Mouse (Mus musculus) ES-Bruce4 (cell line): Measurements from ENCODE around the gene Pnpla2. TPM values are rescaled to one million over a fixed set of nuclear protein-coding genes. Genes with fewer than 3 reads are reported as not detected.
A peak's percentile ranks its signal among the peaks of the same experiment; 100 is the strongest.

Source experiments
- H3K27ac ChIP-seq: 2 replicates; pipeline ENCODE4 v1.5.1; 2012; ENCODE audit warnings: low read length, inconsistent platforms; ENCODE audit not compliant: insufficient read depth
- H3K27me3 ChIP-seq: 2 replicates; pipeline ENCODE4 v1.6.1; 2012; ENCODE audit warnings: mild to moderate bottlenecking, low read length, inconsistent platforms; ENCODE audit not compliant: control insufficient read depth, poor library complexity, insufficient read depth, severe bottlenecking
- H3K36me3 ChIP-seq: 2 replicates; pipeline ENCODE4 v1.6.1; 2012; ENCODE audit warnings: inconsistent platforms, mild to moderate bottlenecking, low read length, moderate library complexity; ENCODE audit not compliant: control insufficient read depth, poor library complexity, insufficient read depth, severe bottlenecking
- H3K4me1 ChIP-seq: one replicate; pipeline ENCODE4 v1.8.1; 2011; ENCODE audit warnings: low read length; ENCODE audit not compliant: control insufficient read depth, insufficient read depth
- H3K4me3 ChIP-seq: 2 replicates; pipeline ENCODE4 v1.5.1; 2011; ENCODE audit warnings: low read depth, mild to moderate bottlenecking, low read length
- H3K9ac ChIP-seq: 2 replicates; pipeline ENCODE4 v1.6.1; 2012; ENCODE audit warnings: low read depth, mild to moderate bottlenecking, inconsistent platforms; ENCODE audit not compliant: poor library complexity, severe bottlenecking
- H3K9me3 ChIP-seq: replicated peaks from 2 replicates; pipeline ENCODE4 v1.6.1; 2012; ENCODE audit warnings: mild to moderate bottlenecking, low read length, inconsistent platforms; ENCODE audit not compliant: control insufficient read depth, poor library complexity, insufficient read depth, severe bottlenecking
- CTCF ChIP-seq: IDR thresholded peaks from one replicate; pipeline ENCODE4 v1.8.1; 2011; ENCODE audit warnings: low read depth, low read length
- EP300 ChIP-seq: IDR thresholded peaks from 2 replicates; pipeline ENCODE4 v1.6.1; 2011; ENCODE audit warnings: low read depth, low read length; ENCODE audit not compliant: insufficient read depth
- POLR2A ChIP-seq: IDR thresholded peaks from one replicate; pipeline ENCODE4 v1.8.1; 2011; ENCODE audit warnings: low read length; ENCODE audit not compliant: insufficient read depth
- polyA plus RNA-seq: library from polyadenylated mRNA; stranded (reverse); fragments of >200 nt; gene quantifications from 2 replicates; pipeline ENCODE4 v1.2.4, GENCODE M21; 2011; ENCODE audit warnings: low read depth; ENCODE audit not compliant: missing spikeins, insufficient read depth, insufficient read length

Gene Pnpla2
- polyA plus RNA-seq, 1 experiment, result 33.3 TPM

DNA sequence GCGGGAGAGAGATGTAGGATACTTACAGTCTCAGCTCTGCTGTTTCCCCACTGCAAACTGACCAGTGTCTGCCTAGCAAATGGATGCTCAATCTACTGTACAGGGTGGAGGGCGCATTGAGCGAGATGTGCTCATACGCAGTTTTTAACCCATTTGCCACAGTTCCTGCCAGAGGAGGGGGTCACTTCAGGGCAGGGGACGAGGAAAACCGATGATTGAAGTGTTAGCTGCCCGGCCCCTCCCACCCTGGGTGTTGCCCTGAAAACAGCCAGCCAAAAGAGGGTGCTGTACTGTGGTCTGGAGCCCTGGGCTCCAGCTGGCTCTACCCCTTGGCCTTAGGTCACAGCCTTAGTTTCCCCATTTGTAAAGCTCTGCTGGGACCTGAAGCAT is 22.0 kb downstream of the Pnpla2 start:
- Histone ChIP-seq H3K9me3 (no peaks in the 10 kb centered on the region), H3K27me3 (no peaks in the 10 kb centered on the region), H3K4me3 (peak overlapping the region; percentile 98; the same call in 1 of the 2 replicates), H3K4me1 (no peaks in the 10 kb centered on the region), H3K27ac (no peak overlapping the region), H3K9ac (no peak overlapping the region), H3K36me3 (0 out of 2 replicates have a peak, but pooled peaks cover 8% of the 10 kb centered on the region)
- TF ChIP-seq CTCF (peak; percentile 13), EP300 (no peak), POLR2A (no peak)

DNA sequence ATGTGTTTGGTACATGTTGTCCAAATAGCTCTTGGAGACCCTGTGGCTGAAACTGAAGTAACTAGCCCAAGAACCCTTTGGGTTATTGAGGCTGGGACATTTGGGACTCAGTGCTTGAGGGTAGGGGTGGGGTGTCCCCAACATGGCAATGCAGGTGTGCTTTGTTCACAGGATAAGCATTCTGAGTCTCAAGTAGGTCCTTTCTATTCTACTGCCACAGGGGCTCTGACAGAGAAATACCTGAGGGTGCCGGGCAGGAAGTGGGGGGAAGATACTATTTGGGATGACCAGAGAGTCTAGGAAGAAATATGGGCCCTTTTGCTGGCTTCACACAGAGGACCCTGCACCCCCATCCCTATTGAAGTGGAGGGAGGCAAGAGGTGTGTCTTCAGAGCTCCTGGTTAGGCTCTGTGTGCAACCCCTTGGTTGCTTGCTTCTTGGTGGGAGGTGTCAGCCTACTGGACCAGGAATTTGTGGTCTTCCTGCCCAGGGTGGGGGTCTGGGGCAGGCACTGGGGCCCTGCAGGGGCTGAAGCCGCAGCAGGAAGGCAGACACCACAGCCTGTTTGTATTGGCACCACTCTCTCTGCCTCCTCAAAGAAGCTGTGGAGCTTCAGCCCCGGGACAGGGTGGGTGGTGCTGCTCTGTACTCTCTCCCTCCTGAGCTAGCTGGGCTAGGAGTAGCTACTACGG is 22.7 kb downstream of the Pnpla2 start:
- H3K4me1 ChIP-seq, result no peaks in the 10 kb centered on the region
- no peaks in the 10 kb centered on the region for H3K9me3 ChIP-seq
- 0 out of 2 replicates have a peak, but pooled peaks cover 1% of the 10 kb centered on the region for H3K36me3 ChIP-seq
- no peak for TF ChIP-seq POLR2A
- no peak for TF ChIP-seq CTCF
- TF ChIP-seq EP300, result no peak
- no peak overlapping the region for H3K9ac ChIP-seq
- H3K4me3 ChIP-seq, result no peak overlapping the region
- H3K27ac ChIP-seq, result no peak overlapping the region
- H3K27me3 ChIP-seq, result no peaks in the 10 kb centered on the region

DNA sequence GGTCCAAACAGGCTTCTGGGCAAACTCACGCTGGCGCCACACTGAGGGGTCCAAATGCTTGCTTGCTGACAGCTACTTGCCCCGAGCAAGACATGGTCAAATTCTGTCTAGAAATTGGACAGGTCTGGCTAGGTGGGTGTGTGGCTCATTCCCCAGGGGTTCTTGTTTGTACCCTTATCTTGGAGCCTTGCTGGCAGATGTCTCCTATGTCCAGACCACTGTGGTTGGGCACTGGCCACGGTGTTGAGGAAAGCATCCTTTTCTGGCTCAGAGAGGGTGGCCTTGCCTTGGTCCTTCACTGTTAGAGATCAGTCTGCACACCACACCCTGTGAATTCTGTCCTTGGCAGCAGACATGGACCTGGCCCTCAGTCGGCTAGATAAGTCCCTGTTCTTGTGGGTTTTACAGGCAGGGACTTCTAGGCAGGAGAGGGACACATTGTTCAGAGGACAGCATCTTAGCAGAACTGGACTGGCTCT is 23.3 kb downstream of the Pnpla2 start:
- Histone ChIP-seq H3K9ac (no peak overlapping the region), H3K9me3 (no peaks in the 10 kb centered on the region), H3K27me3 (no peaks in the 10 kb centered on the region), H3K4me3 (no peak overlapping the region), H3K27ac (no peak overlapping the region), H3K4me1 (peaks cover 2% of the 10 kb centered on the region), H3K36me3 (no peaks in the 10 kb centered on the region)
- no peak for TF ChIP-seq CTCF
- TF ChIP-seq EP300, result no peak
- no peak for TF ChIP-seq POLR2A

DNA sequence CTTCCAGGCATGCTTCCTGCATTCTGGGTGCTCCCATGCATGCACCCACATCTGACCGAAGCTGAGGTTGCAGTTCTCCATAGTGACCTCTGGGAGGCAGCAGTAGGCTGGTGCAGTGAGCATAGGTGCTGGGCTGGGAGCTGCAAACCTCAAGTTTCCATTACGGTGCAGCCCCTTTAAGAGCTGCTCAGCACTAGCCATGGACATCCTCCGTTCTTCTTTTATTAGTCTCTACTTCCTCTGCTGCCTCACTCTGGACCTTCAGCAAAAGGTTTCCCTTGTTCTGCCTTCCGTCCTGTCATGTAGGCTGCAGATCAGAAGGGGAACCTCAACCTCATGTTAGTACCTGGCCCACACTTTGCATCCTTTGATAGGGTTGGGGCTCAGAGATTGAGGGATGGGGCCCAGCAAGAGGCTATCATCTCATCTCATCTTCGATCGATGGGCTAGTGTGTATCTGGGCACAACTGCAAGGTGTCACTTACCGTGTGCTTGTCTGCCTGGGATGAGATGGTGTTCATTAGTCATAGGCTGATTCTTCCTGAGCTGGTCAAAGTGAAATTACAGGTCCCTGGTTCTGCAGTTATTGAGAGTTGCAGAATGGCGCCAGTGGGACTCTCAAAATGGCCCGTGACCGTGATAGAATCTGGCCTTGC is 26.0 kb downstream of the Pnpla2 start:
- Histone ChIP-seq H3K27me3 (no peaks in the 10 kb centered on the region), H3K4me1 (peaks cover 5% of the 10 kb centered on the region)

DNA sequence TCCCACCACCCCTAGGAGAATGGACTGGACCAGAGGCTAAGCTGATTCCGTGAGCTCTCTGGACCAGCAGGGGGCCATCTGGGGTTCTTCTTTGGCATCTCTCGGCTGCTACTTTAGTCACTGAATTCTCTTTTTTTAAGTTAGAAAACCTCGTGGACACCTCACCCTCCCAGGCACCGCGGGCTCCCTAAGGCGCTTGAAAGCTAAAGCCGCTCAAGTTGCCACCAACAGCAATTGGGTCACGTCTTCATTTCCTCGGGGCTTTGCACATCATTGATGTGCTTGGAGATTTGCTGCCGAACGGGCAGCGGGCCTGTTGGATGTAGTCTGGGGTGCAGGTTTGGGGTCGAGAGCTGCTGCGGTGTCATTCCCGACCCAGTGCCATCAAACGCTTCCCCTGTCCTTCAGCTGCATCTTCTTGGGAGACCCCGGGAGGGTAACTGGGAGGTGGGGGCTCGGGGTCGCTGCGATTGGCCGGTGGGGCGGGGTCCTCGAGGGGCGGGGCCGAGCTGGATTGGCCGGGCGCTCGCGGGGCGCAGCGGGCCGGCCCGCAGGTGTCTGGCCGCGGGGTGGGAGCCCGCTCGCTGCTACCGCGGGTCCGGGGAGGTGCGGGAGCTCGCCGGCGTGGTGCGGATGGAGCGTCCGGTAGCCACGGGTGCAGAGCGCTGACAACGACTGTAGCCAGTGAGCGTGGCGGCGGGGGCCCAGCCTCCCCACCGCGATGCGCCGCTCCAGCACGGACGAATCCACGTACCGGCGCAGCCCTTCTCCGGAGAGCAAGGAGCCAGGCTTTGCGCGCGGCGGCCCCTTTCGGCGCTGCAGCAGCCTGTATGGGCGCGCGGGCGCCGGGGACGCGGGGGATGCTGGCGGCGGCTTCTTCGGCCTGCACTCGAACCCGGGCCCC is 26.8 kb downstream of the Pnpla2 start:
- peak; percentile 2 for TF ChIP-seq CTCF
- TF ChIP-seq EP300, result no peak
- peak; percentile 53 for TF ChIP-seq POLR2A
- no peaks in the 10 kb centered on the region for H3K9me3 ChIP-seq

More for the DNA sequence above, 26.0 kb downstream of the Pnpla2 start:
- TF ChIP-seq EP300 (no peak), CTCF (peak; percentile 96)
- Histone ChIP-seq H3K36me3 (no peaks in the 10 kb centered on the region), H3K9ac (no peak overlapping the region), H3K27ac (no peak overlapping the region), H3K4me3 (peak overlapping the region; percentile 56; the same call in 1 of the 2 replicates), H3K9me3 (no peaks in the 10 kb centered on the region)

More for the DNA sequence above, 26.8 kb downstream of the Pnpla2 start:
- Histone ChIP-seq H3K9ac (peak overlapping the region; percentile 67), H3K27me3 (no peaks in the 10 kb centered on the region), H3K27ac (no peak overlapping the region), H3K36me3 (no peaks in the 10 kb centered on the region), H3K4me3 (peak overlapping the region; percentile 74), H3K4me1 (peaks cover 5% of the 10 kb centered on the region)
